Mouse (Mus musculus) CH12F3 (cell line): Measurements from ENCODE around the gene Primpol.

Source experiments
- in situ Hi-C: fragments of 300-500 bp; cut with MboI; formaldehyde crosslinking; loops from 2 replicates; pipeline ENCODE4 v1.14.3; 2020; ENCODE audit warnings: low sequenced_read_pairs

The Primpol gene

GRCm38 (mm10) chr8:46616879-46617689 lies at the start of gene Primpol, which contains the start of gene Casp3:
Gene Primpol (minus strand): TSS chr8:46617212.
Gene Casp3 (plus strand): TSS chr8:46617291.
- in situ Hi-C loops = no loop called here

- in situ Hi-C loops = loop anchor here (25.0 kb wide), 1 partner anchor 706 kb away; no protein-coding TSS in a partner anchor
Measured at GRCm38 (mm10) chr8:46655919-46656318, 38.9 kb upstream of the Primpol start.

- in situ Hi-C loops = loop anchor here (25.0 kb wide), 1 partner anchor 710 kb away; no protein-coding TSS in a partner anchor
Measured at GRCm38 (mm10) chr8:46651872-46652271, 34.9 kb upstream of the Primpol start.

GRCm38 (mm10) chr8:46648421-46648820 lies 31.4 kb upstream of the Primpol start:
- in situ Hi-C loops = no loop called here

GRCm38 (mm10) chr8:46641272-46641671 lies 24.3 kb upstream of the Primpol start:
- in situ Hi-C loops = no loop called here

GRCm38 (mm10) chr8:46639852-46640251 lies 22.8 kb upstream of the Primpol start:
- in situ Hi-C loops = no loop called here

GRCm38 (mm10) chr8:46639010-46639571 lies 22.1 kb upstream of the Primpol start:
- in situ Hi-C loops = no loop called here

- in situ Hi-C loops = no loop called here
Measured at GRCm38 (mm10) chr8:46630932-46631331, 13.9 kb upstream of the Primpol start.

- in situ Hi-C loops = no loop called here
Measured at GRCm38 (mm10) chr8:46630422-46630821, 13.4 kb upstream of the Primpol start.

GRCm38 (mm10) chr8:46628645-46629044 lies 11.6 kb upstream of the Primpol start:
- in situ Hi-C loops = no loop called here

GRCm38 (mm10) chr8:46627881-46628280 lies 10.9 kb upstream of the Primpol start:
- in situ Hi-C loops = no loop called here

GRCm38 (mm10) chr8:46626642-46627041 lies 9.6 kb upstream of the Primpol start:
- in situ Hi-C loops = no loop called here

GRCm38 (mm10) chr8:46625166-46625565 lies 8.2 kb upstream of the Primpol start:
- in situ Hi-C loops = no loop called here

- in situ Hi-C loops = no loop called here
Measured at GRCm38 (mm10) chr8:46622446-46623270, 5.6 kb upstream of the Primpol start.

GRCm38 (mm10) chr8:46618639-46619320 lies 1.8 kb upstream of the Primpol start:
- in situ Hi-C loops = no loop called here

- in situ Hi-C loops = no loop called here
Measured at GRCm38 (mm10) chr8:46617690-46618620, 943 bp upstream of the Primpol start.

- in situ Hi-C loops = no loop called here
Measured at GRCm38 (mm10) chr8:46615936-46616335, 1.1 kb downstream of the Primpol start.

- in situ Hi-C loops = no loop called here
Measured at GRCm38 (mm10) chr8:46613377-46613776, 3.6 kb downstream of the Primpol start.

GRCm38 (mm10) chr8:46612913-46613312 lies 4.1 kb downstream of the Primpol start:
- in situ Hi-C loops = no loop called here

GRCm38 (mm10) chr8:46611557-46611956 lies 5.5 kb downstream of the Primpol start:
- in situ Hi-C loops = no loop called here
